Mouse (Mus musculus) heart, postnatal 0 days (tissue): ENCODE results near the gene Samd11.

Experiments
- CTCF ChIP-seq: IDR thresholded peaks from 2 replicates; pipeline ENCODE4 v1.5.1; 2016; ENCODE audit warnings: antibody characterized with exemption, control low read depth, low read depth
- EP300 ChIP-seq: IDR thresholded peaks from 2 replicates; pipeline ENCODE4 v1.6.1; 2016; ENCODE audit warnings: antibody characterized with exemption, low read depth

GRCm38 (mm10) chr4:156235360-156235770 is 20.1 kb downstream of the Samd11 start:
- TF ChIP-seq CTCF (0 out of 2 replicates have a peak, but pooled peaks have one; percentile 15), EP300 (no peak)
